Mouse (Mus musculus): Measurements from ENCODE around the gene Agpat3.

Gene Agpat3

DNA sequence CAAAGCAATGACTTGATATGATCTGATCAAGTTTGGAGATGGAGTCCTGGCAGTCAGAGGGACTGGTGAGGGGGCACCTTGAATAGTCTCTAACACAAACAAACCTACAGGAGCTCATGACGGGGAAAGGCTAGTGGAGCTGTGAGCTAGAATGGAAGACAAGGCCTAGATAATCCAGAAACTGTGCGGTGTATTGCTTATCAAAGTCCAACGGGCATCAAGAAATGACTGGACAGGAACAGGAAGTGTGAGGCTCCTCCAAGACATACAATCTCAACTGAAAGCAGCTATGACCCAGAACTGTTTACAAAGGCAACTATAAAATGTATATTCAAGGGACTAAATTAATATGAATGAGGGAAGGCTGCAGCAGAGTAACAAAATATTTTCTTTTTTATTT, 105.1 kb downstream of the Agpat3 start:
- no peak for DNase-seq

DNA sequence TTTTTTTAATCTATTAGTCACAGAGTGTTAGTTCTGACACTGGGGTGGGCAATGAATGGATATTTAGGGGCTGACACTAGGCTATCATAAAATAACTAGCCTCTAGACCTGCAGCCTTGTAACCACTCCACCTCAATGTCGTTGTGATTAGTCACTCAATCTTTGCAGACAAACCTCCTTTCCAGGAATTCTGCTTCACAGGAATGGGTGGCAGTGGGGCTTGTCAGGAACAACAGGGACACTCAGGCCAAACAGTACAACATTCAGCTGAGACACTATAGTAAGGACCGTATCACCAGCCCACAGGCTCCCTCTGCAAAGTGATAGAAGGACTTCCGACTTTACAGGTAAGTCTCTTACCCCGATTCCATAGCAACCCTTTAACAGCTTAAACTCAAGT, 105.6 kb downstream of the Agpat3 start:
- DNase-seq, result no peak

- no peak for DNase-seq
These were observed 107.1 kb downstream of the Agpat3 start for GRCm38 (mm10) chr10:78245225-78245547.

DNA sequence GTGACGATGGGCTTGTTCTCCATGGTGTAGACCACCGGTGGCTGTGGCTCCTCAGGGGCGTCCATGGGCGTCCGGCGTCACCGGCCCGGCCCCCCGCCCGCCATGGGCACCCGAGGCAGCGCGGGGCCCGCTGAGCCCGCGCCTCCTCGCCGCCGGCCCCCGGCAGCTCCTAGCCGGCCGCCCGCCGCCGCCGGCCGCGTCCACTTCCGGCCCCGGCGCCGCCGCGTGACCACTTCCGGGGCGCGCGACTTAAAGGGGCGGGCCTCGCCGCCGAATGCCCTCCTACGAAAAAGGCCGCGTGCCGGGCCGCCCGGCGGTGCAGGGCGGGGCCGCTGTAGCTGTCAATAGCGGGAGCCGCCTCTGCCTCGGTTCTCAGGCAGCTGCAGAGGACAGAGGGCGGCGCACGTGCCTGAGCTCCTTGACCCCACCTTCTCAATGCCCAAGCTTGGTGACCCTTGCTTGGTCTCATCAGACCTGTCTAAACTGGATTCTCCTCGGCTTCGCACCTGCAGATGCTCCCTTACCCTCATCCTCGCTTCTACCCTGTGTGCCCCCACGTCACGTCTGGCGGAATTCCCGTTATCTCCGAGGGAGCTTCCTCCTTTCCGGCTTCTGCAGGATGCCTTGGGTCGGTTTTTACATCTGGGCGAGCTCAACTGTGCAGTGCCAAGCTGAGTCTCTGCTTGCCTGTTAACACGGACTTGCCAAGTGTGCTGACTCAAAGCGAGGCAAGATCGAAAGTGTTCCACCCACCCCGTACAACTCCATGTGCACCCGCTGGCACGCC, 107.7 kb downstream of the Agpat3 start, which contains the start of gene Trappc10:
TSS of gene Trappc10 (minus strand) at position 204 of the 787 bp plus-strand sequence.
- DNase-seq, result peak; percentile 84 to 92

GRCm38 (mm10) chr10:78244058-78244437, 108.2 kb downstream of the Agpat3 start:
- DNase-seq, result peak; percentile 53 to 59

DNA sequence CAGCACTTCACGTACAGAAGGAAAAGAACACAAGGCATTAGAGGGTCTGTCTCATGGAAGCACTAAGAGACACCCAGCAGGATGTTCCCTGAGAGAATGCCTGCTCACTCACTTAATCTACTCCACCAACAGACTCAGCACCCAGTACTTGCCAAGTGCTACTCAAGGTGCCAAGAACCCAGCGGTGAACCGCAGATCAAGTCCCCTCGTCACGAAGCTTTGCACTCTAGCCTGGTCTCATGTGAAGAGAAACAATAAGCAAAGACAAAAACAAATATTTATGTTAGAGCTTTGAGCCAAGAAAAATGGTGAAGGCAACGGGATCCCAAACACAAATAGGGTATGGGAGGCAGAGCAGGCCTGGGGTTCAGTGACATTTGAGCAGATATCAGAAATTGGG, 113.4 kb downstream of the Agpat3 start:
- DNase-seq, result no peak

DNA sequence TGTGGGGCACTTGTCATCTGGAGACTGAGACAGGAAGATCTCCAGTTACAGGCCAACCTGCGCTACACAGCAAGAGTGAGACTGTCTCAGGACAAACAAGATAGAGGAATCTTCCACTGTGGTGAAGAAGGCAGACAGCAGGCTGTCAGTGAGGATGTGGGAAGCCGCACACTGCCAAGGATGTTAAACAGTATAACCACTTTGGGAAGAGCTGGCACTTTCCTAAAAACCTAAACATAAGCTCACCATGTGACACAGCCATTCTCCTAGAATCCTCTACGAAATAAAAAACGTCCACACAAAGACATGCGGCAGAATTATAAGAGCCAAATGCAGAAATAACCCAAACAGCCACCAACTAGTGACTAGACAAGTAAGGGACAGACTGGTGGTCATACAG, 114.0 kb downstream of the Agpat3 start:
- DNase-seq, result no peak

DNA sequence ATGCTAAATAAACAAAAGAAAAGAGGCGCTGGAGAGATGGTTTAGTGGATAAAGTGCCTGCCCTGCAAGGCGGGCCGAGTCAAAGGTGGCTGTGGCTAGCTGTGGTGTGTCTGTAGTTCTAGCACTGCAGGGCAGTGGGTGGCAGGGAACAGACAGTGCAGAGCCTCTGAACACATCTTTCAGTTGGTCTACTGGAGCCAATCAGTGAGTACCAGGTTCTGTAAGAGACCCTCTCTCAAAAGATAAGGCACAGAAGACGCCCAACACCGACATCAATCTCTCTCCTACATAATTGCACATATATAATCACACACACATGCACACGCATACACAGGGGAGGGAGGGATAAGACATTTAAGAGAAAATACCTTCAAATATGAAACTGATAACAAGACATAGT, 114.5 kb downstream of the Agpat3 start:
- no peak for DNase-seq

GRCm38 (mm10) chr10:78236885-78237629, 115.2 kb downstream of the Agpat3 start:
- DNase-seq, result no peak

GRCm38 (mm10) chr10:78233756-78234155, 118.5 kb downstream of the Agpat3 start:
- no peak for DNase-seq

DNA sequence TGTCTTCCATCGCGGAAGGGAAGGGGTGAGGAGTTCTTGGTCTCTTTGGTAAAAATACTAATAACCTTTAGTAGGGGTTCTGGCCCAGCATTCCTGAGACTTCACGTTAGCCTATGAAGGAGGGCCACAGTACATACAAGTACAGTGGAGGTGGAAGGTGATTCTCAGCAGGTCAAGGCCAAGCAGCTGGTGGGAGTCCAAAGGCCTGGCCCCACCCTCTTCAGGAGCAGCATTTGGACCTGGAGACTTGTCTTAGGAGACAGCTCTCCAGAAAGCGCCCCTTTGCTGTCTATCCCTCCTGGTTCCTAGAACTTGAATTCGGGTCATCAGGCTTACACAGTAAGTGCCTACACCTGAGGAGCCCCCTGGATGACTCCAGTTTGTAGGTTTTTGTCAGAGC, 119.1 kb downstream of the Agpat3 start:
- DNase-seq, result no peak

GRCm38 (mm10) chr10:78232301-78232980, 119.8 kb downstream of the Agpat3 start:
- no peak for DNase-seq

GRCm38 (mm10) chr10:78228560-78228928, 123.7 kb downstream of the Agpat3 start:
- no peak for DNase-seq

- no peak for DNase-seq
These were observed 124.3 kb downstream of the Agpat3 start for GRCm38 (mm10) chr10:78227875-78228559.

DNA sequence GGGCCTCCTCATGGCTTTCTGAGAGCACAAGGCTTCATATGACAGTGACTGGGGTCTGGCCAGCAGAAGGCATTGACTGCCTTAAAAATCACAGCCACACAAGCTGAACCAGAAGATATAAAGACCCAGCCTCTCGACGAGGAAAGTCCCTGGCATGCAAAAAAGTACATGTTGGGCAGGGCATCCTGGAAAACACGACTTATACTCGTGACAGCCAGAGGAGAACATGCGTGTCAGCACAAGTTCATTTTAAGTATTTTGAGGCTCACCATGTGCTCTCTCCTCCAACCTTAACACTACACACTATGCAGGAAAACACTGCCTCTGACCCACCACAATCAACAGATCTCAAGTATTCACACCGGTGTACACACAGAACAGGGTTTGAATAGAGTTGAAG, 128.2 kb downstream of the Agpat3 start:
- no peak for DNase-seq

DNA sequence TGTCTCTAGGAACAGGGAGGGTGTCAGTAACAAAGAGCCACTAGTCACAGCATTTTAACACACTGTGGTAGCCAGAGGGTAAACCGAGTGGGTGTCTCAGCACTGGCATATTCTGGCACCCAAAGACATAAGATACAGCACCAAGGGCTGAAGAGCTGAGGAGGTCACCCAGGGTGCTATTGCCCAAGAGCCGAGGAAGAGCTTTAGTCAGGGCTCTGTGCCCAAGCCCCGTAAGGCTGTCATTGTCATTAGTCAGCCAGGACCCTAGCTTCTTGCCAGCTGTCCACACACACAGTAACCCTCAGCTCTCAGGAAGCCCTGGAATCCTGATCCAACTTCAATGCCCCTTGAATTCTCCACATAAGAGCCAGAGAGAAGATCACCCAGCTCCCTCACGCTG, 129.4 kb downstream of the Agpat3 start:
- no peak for DNase-seq

DNA sequence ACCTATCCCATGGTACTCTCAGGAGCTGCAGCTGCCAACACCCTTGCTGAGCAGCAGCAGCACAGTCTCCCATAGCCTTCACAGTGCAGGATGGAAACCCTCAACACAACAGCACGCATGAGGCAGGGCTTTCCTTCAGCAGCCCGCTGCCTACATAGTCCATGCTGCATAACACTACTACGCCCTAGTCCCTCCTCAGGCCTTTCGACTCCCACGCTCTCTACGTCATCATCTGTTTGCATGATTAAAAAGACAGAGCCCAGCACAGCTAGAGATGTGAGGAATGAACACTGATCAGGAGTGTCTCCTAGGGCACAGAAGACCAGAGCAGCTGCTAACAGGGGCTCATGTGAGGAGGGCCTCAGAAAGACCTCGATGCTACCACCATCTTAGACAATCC, 131.0 kb downstream of the Agpat3 start:
- DNase-seq, result no peak

GRCm38 (mm10) chr10:78219528-78219927, 132.8 kb downstream of the Agpat3 start:
- no peak for DNase-seq
